Mouse (Mus musculus): ENCODE data around the gene Abhd10.

DNA sequence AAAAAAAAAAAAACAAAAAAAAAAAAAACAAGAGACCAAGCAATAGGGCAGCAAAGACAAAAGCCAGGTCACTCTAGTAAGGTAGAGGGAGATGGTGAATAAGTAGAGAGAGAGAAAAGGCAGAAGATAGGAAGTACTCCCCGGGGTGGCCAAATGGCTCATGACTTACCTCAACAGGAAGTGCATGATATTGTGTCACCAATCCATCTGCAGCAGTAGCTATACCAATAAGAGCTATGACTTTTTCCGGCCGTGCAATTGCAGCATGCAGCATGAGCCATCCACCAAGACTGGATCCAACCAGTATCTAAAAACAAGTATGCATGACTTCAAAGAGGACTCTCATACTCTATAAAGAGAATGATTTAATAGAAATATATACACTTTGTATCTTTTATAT is 6.0 kb downstream of the Abhd10 start:
- no peak for TF ChIP-seq CTCF (IDR thresholded peaks at IDR 0.05; ENCODE audit: control insufficient read depth, insufficient read depth, insufficient replicate concordance, low read depth, low read length)
- no peak for TF ChIP-seq POLR2A (IDR thresholded peaks at IDR 0.05; ENCODE audit: control insufficient read depth, low read depth, low read length)
